Mouse (Mus musculus) spleen, postnatal 14 days (tissue): ENCODE measurements around the gene Adamtsl3.
"Not testable (repeated sequence)": the region's sequence is repeated elsewhere in the genome, so short reads cannot be mapped to it uniquely, and the experiment has no call there.

Experiments
- DNase-seq, 2 experiments: peaks; one replicate each; pipeline ENCODE4 v3.0.0; 2021 to 2022; ENCODE audit warnings: low spot score in 2 of 2

Gene Adamtsl3

DNA sequence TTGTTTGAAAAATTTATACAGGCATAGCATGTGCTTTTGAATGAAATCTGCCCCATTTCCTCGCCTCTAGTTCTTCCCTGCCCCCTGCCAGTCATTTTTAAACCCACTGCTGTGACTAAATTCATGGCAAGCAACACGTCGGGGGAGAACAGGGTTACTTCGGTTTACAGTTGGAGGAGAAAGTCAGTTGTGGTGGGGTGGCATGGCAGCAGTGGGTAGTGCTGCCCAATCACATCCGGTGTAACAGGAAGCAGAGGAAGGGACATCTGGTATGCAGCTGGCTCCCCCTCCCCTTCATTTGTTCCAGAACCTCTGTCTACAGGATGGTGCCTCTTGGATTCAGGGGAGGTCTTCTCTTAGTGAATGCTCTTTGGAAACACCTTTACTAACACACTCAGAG, 25.6 kb downstream of the Adamtsl3 start:
- DNase-seq, result no peak

DNA sequence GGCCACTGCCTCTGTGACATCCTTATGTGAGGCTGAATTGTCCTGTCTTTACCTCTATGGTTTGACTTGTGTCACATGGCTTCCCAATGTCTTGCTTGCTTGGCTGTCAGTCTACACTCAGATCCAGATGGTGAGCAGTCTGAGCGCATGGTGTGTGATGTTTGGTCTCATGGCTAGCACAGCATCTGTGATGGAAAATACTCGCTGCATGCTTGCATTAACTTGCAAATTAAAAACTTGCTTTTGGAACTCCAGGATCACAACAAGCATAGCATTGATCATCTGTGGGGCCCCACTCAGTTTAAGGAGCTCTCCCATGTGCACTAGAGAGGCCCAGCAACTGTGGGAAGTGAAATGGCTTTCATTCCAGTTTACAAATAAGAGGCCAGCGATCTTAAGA, 29.1 kb downstream of the Adamtsl3 start:
- DNase-seq, result no peak

- DNase-seq, result no peak
These were observed 30.6 kb downstream of the Adamtsl3 start for GRCm38 (mm10) chr7:82366056-82366455.

DNA sequence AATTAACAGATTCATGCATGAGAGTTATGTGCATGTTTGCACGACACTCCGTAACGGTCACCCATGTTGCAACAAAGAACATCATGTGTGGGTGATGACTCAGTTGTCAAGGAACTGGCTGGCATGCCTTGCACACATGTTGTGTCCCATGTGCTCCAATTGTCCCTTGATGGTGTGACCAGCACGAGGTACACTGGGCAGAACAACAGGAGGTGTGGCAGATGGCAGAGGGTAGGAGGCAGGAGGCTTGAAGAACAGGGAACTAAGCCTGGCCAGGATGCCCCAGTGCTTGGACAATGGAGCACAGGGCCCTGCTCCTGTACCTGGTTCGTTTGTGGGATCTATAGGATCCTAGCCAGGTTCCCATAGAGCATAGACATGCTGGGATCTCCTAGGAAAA, 31.0 kb downstream of the Adamtsl3 start:
- DNase-seq, result no peak

- DNase-seq, result no peak
These were observed 32.6 kb downstream of the Adamtsl3 start for GRCm38 (mm10) chr7:82368047-82368446.

DNA sequence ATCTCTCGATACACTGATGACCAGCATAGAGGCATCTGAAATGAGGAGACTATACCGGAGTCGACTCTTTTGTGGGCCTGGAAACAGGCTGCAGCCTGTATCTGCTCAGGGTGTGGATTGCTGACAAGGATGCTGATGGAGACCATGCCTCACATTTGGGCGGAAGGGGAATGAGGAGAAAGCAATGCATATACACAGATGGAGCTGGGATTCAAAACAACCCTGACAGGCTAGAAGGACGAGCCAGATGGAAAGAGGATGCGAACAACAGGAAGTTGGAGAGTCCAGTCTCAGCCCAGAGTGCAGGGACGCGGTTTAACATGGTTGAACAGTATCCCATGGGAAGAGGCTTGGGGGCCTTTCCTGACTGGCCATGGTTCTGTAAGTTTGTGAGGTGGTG, 34.6 kb downstream of the Adamtsl3 start:
- no peak for DNase-seq

DNA sequence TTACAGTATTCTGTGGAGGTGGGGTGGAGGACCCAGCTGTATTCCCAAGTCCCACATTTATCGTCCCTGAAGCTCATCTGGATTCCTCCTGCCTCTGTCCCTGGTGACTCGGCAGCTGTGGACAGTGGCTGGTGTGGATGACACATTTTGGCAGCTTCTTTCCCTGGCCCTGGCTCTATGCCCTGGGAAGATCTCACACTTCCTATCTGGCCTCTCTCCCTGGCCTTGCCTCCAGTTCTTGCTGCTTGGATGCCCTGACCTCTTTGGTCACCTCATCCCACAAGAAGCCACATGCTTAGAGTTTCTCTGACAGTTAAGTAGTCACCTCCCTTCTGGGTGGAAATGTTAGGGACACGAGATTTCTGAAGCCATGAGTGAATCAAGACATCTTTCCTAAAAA, 35.9 kb downstream of the Adamtsl3 start:
- DNase-seq, result no peak

GRCm38 (mm10) chr7:82378311-82378710, 42.8 kb downstream of the Adamtsl3 start:
- no peak for DNase-seq

DNA sequence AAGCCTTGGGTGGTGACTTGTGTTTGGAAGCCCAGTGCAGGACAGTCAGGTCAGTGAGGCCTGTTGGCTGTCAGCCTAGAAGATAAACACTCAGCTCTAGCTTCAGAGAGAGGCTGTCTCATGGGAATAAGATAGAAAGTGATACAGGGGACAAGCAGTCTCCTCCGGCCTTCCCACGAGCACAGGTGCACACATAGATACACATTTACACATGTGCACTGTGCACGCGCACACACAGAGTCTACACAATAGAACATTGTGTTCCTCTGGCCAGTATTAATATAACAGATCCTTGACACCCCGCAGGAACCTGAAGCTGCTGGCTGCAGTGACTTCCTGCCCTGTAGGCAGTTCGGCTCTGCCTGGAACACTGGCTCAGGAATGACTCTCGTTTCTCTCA, 44.3 kb downstream of the Adamtsl3 start:
- DNase-seq, result no peak

GRCm38 (mm10) chr7:82382843-82383535, 47.5 kb downstream of the Adamtsl3 start:
- no peak for DNase-seq

GRCm38 (mm10) chr7:82383536-82383848, 48.0 kb downstream of the Adamtsl3 start:
- DNase-seq, result no peak

GRCm38 (mm10) chr7:82387121-82387520, 51.6 kb downstream of the Adamtsl3 start:
- DNase-seq, result no peak

DNA sequence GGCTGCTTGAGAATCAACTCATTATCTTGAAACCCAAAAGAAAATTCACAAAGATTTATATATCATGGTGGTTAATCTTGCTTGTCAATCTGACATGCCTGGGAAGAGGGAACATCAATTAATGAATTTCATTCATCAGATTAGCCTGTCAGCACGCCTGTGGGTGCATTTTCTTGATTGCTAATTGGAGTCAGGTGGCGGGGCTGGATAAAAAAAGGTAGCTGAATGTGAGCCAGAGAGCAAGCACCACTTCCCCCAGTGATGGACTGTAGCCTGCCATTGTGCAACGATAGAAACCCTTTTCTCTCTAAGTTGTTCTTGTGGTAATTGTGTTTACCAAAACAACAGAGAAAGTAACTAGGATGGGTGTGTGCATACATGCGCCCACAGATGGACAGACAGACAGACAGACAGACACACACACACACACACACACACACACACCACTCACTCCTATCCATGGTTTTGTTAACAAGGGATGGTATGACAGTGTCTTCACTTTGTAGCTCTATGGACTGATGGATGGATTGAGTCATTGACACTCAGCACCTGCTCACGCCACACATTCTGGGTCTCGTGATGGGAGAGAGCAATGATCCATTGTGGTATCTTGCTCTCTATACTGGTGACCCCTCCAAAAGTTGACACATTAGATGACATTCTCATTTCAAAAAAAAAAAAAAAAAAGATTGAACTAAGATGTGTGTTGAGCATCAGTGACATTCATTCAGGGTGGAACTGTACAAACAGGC, 59.1 kb downstream of the Adamtsl3 start:
- no peak for DNase-seq

- DNase-seq, result no peak
These were observed 59.7 kb downstream of the Adamtsl3 start for GRCm38 (mm10) chr7:82395239-82395638.

DNA sequence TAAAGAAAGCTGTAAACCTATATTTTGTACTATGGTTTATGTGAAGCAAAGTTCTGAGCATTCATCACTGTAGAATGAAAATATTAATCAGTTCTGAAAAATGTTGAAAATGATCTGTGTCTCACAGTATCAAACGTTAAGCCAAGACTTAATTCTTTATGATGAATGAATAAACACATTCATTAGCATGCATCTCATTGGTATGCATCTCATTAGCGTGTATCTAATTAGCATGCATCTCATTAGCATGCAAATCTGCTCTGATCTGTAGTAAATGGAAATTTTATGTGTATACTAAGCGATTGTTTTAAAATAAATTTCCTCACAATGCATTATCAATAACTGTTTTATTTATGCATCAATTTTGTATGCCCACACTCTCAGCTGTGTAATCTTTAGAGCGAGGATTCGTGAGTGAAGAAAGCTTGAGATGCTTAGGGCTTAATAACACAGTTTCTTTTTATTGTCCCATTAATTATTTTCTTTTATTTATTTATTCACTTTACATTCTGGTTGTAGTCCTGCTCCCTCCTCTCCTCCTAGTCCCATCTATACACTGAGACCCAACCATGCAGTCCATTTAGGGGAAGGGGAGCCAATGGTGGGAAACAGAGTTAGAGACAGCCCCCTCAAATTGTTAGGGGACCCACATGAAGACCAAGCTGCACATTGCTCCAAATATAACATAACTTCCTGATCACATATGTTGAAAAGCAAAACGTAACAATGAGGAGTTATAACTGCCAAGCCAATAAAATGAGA, 60.4 kb downstream of the Adamtsl3 start:
- DNase-seq, result no peak

- no peak for DNase-seq
These were observed 61.4 kb downstream of the Adamtsl3 start for GRCm38 (mm10) chr7:82396869-82397268.

DNA sequence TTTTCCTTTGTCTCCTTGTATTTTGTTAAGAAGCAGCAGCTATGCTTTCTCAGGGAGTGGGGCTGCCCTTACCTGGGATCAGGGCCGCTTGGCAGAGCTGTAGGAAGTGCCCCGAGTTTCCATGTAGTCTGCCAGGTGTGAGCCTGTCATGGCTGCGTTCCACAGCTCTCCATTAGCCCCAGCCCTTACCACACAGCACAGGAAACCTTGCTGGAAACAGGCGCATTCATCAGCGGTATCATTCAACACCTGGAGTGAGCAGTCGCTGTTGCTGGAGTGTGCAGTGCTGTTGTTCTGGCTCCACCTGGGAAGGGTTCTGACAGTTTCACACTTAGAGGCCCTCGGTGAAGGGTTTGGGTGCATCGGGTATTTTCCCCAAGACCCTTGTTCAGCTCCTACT, 62.1 kb downstream of the Adamtsl3 start:
- DNase-seq, result no peak

DNA sequence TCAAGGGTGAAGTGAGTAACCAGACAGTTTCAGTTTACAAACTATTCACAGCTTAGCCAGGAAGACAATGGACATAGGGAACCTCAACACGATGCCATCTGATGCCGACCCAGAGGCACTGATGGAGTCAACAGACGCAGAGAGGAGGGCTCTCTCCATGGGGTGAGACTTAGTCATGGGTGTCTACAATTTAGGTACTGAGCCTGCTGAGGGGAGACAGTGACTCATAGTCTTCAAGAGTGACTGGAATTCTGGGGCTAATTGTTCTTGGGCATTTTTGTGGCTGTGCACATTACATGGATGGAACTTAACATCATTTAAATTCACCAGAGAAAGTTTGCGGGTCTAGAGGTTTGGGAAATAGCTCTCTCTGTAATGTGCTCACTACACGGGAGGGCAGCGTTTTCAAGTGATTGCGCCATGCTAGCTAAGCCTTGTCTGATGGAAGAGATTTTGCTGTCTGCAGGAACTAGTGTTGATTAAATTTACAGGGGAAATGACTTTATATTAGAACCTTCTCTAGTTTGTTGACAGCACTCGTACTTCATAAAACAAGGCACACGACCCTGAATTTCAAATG, 70.1 kb downstream of the Adamtsl3 start:
- no peak for DNase-seq

GRCm38 (mm10) chr7:82410966-82411365, 75.5 kb downstream of the Adamtsl3 start:
- no peak for DNase-seq

DNA sequence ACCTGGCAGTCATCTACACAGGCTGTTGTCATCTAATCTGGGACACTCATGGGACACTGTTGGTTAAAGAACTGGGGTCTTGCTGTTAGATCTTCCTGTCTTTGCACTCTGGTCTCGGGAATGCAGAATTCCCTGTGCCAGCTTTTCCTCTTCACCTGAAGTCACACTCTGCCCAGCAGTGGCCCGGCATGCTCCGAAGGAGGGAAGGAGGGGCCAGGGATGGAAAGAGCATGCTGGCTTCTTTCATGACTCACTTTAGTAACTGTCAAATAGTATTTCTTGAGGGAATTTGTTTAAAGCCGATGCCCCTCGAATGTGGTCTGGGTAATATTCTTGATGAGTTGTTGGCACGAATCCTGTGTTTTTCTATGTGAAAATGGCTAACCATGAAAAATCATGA, 81.2 kb downstream of the Adamtsl3 start:
- no peak for DNase-seq

- no peak for DNase-seq
These were observed 81.6 kb downstream of the Adamtsl3 start for GRCm38 (mm10) chr7:82417053-82417452.

- not testable (repeated sequence) for DNase-seq
These were observed 85.0 kb downstream of the Adamtsl3 start for GRCm38 (mm10) chr7:82420329-82421052.
